Comparison of ENCODE assay signal across 1 mouse cellular context in the genomic region with DNA sequence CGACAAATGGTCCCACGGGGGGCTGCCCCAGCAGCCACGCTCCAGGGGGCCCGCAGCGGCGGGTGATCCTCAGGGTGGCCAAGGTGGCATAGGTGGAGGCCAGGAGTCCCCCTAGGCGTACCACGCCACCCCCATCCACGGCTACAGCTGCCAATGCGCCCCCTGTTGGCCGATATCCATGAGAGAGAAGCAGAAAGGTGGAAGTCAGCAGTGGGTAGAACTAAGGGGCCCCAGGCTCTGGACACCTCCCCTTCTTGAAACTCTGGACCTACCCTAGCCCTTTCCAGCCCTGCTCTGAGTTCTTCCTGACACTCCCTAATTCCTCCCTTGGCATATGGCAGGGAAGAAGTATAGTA.
TF ChIP-seq lines count a peak whose summit lies in the region.

No protein-coding gene starts in this region.

TF ChIP-seq in MEL, 35 proteins besides CTCF, POLR2A, EP300 and RAD21 (continued from another document):
- no peak for TF ChIP-seq GABPA (IDR thresholded peaks at IDR 0.05; ENCODE audit: low read depth, low read length)
- TF ChIP-seq BHLHE40 (IDR thresholded peaks at IDR 0.05; ENCODE audit: borderline replicate concordance, low read depth, low read length), result no peak
- no peak for TF ChIP-seq ZMIZ1 (IDR thresholded peaks at IDR 0.05; ENCODE audit: low read depth, low read length)
- TF ChIP-seq SIN3A (IDR thresholded peaks at IDR 0.05; ENCODE audit: low read length), result no peak
- TF ChIP-seq ZC3H11A (IDR thresholded peaks at IDR 0.05; ENCODE audit: low read depth, low read length), result no peak
- no peak for TF ChIP-seq MAFK (IDR thresholded peaks at IDR 0.05; ENCODE audit: borderline replicate concordance, low read depth, low read length)
- no peak for TF ChIP-seq MYC (IDR thresholded peaks at IDR 0.05; ENCODE audit: low read depth, low read length)
- TF ChIP-seq UBTF (IDR thresholded peaks at IDR 0.05; ENCODE audit: borderline replicate concordance, insufficient read depth, low read depth, low read length), result no peak
- no peak for TF ChIP-seq MXI1 (IDR thresholded peaks at IDR 0.05; ENCODE audit: low read depth, low read length)
- no peak for TF ChIP-seq POLR2AphosphoS2 (IDR thresholded peaks at IDR 0.05; ENCODE audit: low read length)
